Mouse (Mus musculus): ENCODE data around the gene Gpbp1l1. TPM values are rescaled to one million over a fixed set of nuclear protein-coding genes. Genes with fewer than 3 reads are reported as not detected.

Gpbp1l1 gene
- polyA plus RNA-seq, 1 experiment from 2014 or later: 31.5 TPM

DNA sequence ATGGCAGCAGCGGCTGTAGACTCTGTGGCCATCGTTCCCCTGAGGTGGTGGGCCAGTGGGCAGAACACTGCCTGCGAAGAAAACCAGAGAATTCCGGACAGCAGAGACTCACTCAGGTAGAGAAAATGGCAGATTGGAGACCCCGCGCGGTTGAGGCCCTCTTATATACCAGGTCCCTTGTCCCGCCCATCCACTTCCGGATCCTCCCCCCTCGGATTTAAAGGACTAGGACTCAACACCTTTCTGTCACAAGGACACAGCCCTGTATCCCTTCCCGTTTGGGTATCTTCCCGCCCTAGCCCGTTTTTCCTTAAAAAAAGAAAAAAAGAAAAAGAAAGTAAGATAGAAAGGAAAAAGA, 69.9 kb downstream of the Gpbp1l1 start:
- Histone ChIP-seq H3K4me1 (ENCODE audit: control insufficient read depth, insufficient read depth, low read length) (peaks cover 14% of the 10 kb centered on the region), H3K27ac (ENCODE audit: low read length) (peak overlapping the region; percentile 90), H3K4me3 (ENCODE audit: low read length) (peak overlapping the region; percentile 74), H3K9me3 (replicated peaks; ENCODE audit: control insufficient read depth, low read length) (no peaks in the 10 kb centered on the region), H3K4me2 (ENCODE audit: low read depth, low read length) (peak overlapping the region; percentile 83), H3K36me3 (ENCODE audit: control insufficient read depth, insufficient read depth) (no peaks in the 10 kb centered on the region), H3K27me3 (ENCODE audit: control insufficient read depth, insufficient read depth, low read length) (no peaks in the 10 kb centered on the region), H3K9ac (ENCODE audit: low read length) (peak overlapping the region; percentile 83)
- ATAC-seq (replicated peaks; ENCODE audit: extremely low read depth, insufficient read depth, low FRiP score): peak; percentile 94
- WGBS: 0% methylated on average over 13 of the region's 13 CpGs

DNA sequence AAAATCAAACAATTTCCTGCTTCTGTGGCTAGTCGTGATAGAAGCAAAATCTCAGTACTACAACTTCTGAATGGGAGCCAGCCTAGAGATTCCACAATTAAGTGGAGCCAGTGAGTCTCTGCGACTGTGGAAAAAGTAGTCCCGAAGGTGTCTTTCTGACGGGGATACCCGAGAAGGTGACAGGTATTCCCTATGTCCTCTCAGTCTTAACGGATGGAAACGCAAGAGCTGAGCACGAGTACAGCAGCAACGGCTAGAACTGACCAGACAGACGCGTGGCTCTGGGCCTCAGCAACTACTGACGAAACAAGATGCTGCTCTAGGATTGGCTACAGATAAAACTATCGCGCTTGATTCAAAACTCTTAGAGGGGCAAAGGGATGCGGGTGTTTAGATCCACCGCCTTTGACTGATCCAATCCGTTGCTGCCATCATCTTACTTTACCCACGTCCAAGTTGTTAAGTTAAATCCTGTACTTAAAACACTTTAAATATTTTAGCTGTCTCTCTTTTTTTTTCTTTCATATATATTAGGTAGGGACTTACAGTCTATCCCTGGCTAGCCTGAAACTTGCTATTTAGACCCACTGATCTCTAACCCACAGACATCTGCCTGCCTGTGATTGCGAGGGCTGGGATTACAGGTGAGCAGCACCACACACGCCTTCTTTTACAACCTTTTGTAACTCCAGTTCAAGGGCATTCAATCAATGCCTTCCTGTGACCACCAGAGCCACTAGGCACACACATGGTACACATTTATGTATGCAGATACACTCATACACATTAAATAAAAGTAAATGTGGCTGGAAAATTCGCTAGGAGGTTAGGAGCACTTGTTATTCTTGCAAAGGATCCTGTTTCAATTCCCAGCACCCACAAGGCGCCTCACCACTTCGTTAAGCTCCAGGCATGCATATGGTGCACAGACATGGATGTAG, 70.5 kb downstream of the Gpbp1l1 start, which contains the start of gene Nasp:
TSS of gene Nasp (minus strand) at position 220 of the 941 bp plus-strand sequence.
- Histone ChIP-seq H3K4me1 (ENCODE audit: control insufficient read depth, insufficient read depth, low read length) (peaks cover 14% of the 10 kb centered on the region), H3K27me3 (ENCODE audit: control insufficient read depth, insufficient read depth, low read length) (no peaks in the 10 kb centered on the region), H3K9me3 (replicated peaks; ENCODE audit: control insufficient read depth, low read length) (no peaks in the 10 kb centered on the region), H3K9ac (ENCODE audit: low read length) (peak within 1 kb of the TSS; percentile 83), H3K4me2 (ENCODE audit: low read depth, low read length) (peak within 1 kb of the TSS; percentile 83), H3K27ac (ENCODE audit: low read length) (peak within 1 kb of the TSS; percentile 90), H3K4me3 (ENCODE audit: low read length) (peak within 1 kb of the TSS; percentile 74), H3K36me3 (ENCODE audit: control insufficient read depth, insufficient read depth) (peaks cover 2% of the 10 kb centered on the region; the same call in 1 of the 2 replicates)
- peak; percentile 88 for ATAC-seq (replicated peaks; ENCODE audit: extremely low read depth, insufficient read depth, low FRiP score)
- 7% methylated on average over 23 of the region's 23 CpGs for WGBS

DNA sequence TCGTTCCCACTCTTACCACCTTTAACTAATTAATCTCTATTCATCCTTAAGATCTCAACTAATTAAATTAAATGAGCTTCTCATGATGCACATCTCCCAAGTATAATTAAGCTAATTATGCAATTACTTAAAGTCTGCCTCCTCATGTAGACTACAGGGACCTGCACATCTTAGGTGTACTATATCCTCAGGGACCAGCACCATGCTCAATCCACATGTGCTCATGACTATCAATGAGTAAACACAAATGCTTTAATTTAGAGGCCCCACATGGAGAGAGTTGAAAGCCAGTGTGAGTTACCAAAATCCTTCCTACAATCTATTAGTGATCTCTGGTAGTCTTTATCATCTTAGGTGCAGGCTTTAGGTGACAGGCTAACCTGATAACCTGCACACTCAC, 77.7 kb downstream of the Gpbp1l1 start:
- Histone ChIP-seq H3K4me2 (ENCODE audit: low read depth, low read length) (no peak overlapping the region), H3K36me3 (ENCODE audit: control insufficient read depth, insufficient read depth) (peaks cover 54% of the 10 kb centered on the region), H3K4me1 (ENCODE audit: control insufficient read depth, insufficient read depth, low read length) (no peaks in the 10 kb centered on the region), H3K9me3 (replicated peaks; ENCODE audit: control insufficient read depth, low read length) (no peaks in the 10 kb centered on the region), H3K27ac (ENCODE audit: low read length) (no peak overlapping the region), H3K27me3 (ENCODE audit: control insufficient read depth, insufficient read depth, low read length) (no peaks in the 10 kb centered on the region), H3K4me3 (ENCODE audit: low read length) (no peak overlapping the region), H3K9ac (ENCODE audit: low read length) (no peak overlapping the region)
- ATAC-seq (replicated peaks; ENCODE audit: extremely low read depth, insufficient read depth, low FRiP score): no peak
- 91% methylated on average over 1 of the region's 1 CpGs for WGBS

DNA sequence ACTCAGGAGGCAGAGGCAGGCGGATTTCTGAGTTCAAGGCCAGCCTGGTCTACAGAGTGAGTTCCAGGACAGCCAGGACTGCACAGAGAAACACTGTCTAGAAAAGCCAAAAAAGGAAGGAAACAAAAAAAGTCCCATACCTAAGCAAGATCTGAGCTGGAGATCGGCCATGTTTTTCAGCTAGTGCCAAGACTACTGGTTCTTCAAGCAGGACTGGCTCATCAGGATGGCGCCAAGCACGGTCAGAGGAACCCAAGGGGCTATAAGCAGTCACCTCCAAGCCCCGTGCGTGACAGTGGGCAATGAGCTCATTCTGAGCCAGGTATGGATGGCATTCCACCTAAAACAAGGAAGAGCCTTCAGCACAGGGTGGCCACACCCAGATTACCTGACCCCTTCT, 81.4 kb downstream of the Gpbp1l1 start:
- Histone ChIP-seq H3K4me1 (ENCODE audit: control insufficient read depth, insufficient read depth, low read length) (no peaks in the 10 kb centered on the region), H3K9ac (ENCODE audit: low read length) (no peak overlapping the region), H3K4me3 (ENCODE audit: low read length) (no peak overlapping the region), H3K27ac (ENCODE audit: low read length) (no peak overlapping the region), H3K27me3 (ENCODE audit: control insufficient read depth, insufficient read depth, low read length) (no peaks in the 10 kb centered on the region), H3K36me3 (ENCODE audit: control insufficient read depth, insufficient read depth) (peaks cover 74% of the 10 kb centered on the region), H3K9me3 (replicated peaks; ENCODE audit: control insufficient read depth, low read length) (no peaks in the 10 kb centered on the region), H3K4me2 (ENCODE audit: low read depth, low read length) (no peak overlapping the region)
- no peak for ATAC-seq (replicated peaks; ENCODE audit: extremely low read depth, insufficient read depth, low FRiP score)
- WGBS: 93% methylated on average over 6 of the region's 6 CpGs

DNA sequence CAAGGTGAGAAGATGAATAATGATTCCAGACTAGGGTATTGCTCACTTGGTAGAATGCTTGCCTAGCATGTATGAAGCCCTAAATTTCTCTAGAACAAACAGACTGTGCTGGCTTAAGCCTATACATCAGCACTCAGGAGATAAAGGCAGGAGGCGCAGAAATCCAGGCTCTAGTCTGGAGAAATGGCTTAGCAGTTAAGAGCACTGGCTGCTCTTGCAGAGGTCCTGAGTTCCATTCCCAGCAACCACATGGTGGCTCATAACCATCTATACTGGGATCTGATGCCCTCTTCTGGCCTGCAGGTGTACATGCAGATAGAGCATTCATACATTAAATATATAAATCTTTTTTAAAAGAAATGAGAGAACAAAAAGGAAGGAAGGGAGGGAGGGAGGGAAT, 84.6 kb downstream of the Gpbp1l1 start:
- 94% methylated on average over 1 of the region's 1 CpGs for WGBS
- H3K4me2 ChIP-seq (ENCODE audit: low read depth, low read length): no peak overlapping the region
- ATAC-seq (replicated peaks; ENCODE audit: extremely low read depth, insufficient read depth, low FRiP score): no peak

More for the DNA sequence above, 84.6 kb downstream of the Gpbp1l1 start:
- Histone ChIP-seq H3K27ac (ENCODE audit: low read length) (no peak overlapping the region), H3K9me3 (replicated peaks; ENCODE audit: control insufficient read depth, low read length) (no peaks in the 10 kb centered on the region), H3K36me3 (ENCODE audit: control insufficient read depth, insufficient read depth) (peaks cover 45% of the 10 kb centered on the region), H3K9ac (ENCODE audit: low read length) (no peak overlapping the region), H3K27me3 (ENCODE audit: control insufficient read depth, insufficient read depth, low read length) (no peaks in the 10 kb centered on the region), H3K4me1 (ENCODE audit: control insufficient read depth, insufficient read depth, low read length) (peaks cover 4% of the 10 kb centered on the region; the same call in 1 of the 2 replicates), H3K4me3 (ENCODE audit: low read length) (no peak overlapping the region)

Other genes with a start within 250 kb of the Gpbp1l1 start
- gene Mast2, start 93.5 kb upstream of the Gpbp1l1 start, polyA plus RNA-seq (2015; fragmentation: Nextera tagmentation; extraction: Ambion mirVana): 16.3 TPM in 2 replicates
- 16.2 and 16.3 TPM in 2 replicates for gene Ipp, start 50.1 kb upstream of the Gpbp1l1 start, polyA plus RNA-seq (2015; fragmentation: Nextera tagmentation; extraction: Ambion mirVana)
- gene Tmem69, start 1.7 kb upstream of the Gpbp1l1 start, polyA plus RNA-seq (2015; fragmentation: Nextera tagmentation; extraction: Ambion mirVana): 23.2 and 33.4 TPM in 2 replicates
- 5.2 and 6.1 TPM in 2 replicates for gene Ccdc17, start 39.0 kb downstream of the Gpbp1l1 start, polyA plus RNA-seq (2015; fragmentation: Nextera tagmentation; extraction: Ambion mirVana)
- gene Nasp, start 70.3 kb downstream of the Gpbp1l1 start, polyA plus RNA-seq (2015; fragmentation: Nextera tagmentation; extraction: Ambion mirVana): 73.8 and 77.5 TPM in 2 replicates
- 580 and 585 TPM in 2 replicates for gene Akr1a1, start 94.0 kb downstream of the Gpbp1l1 start, polyA plus RNA-seq (2015; fragmentation: Nextera tagmentation; extraction: Ambion mirVana)
- 934 and 942 TPM in 2 replicates for gene Prdx1, start 127.9 kb downstream of the Gpbp1l1 start, polyA plus RNA-seq (2015; fragmentation: Nextera tagmentation; extraction: Ambion mirVana)
- gene Mmachc, start 150.7 kb downstream of the Gpbp1l1 start, polyA plus RNA-seq (2015; fragmentation: Nextera tagmentation; extraction: Ambion mirVana): 39.8 and 45.0 TPM in 2 replicates
- 14.8 and 16.0 TPM in 2 replicates for gene Ccdc163, start 150.9 kb downstream of the Gpbp1l1 start, polyA plus RNA-seq (2015; fragmentation: Nextera tagmentation; extraction: Ambion mirVana)
- gene Tesk2, start 163.3 kb downstream of the Gpbp1l1 start, polyA plus RNA-seq (2015; fragmentation: Nextera tagmentation; extraction: Ambion mirVana): 3.3 and 3.6 TPM in 2 replicates
- 23.4 and 23.5 TPM in 2 replicates for gene Toe1, start 250.0 kb downstream of the Gpbp1l1 start, polyA plus RNA-seq (2015; fragmentation: Nextera tagmentation; extraction: Ambion mirVana)

All from heart, embryonic 16.5 days (tissue).